Mouse (Mus musculus) liver, embryonic 14.5 days (tissue): ENCODE results near the gene Ranbp1. TPM values are rescaled to one million over a fixed set of nuclear protein-coding genes. Genes with fewer than 3 reads are reported as not detected.

Experiments
- ATAC-seq: fragments of 200-750 bp; cut with Nextera tagmentation; 2 replicates; pipeline ENCODE4 v1.8.0; 2017; ENCODE audit warnings: moderate number of reproducible peaks, mild to moderate bottlenecking, moderate library complexity; ENCODE audit not compliant: insufficient read depth
- DNase-seq, 3 experiments: peaks; one replicate each; pipeline ENCODE4 v3.0.0-alpha.2; 2012 to 2013; ENCODE audit warnings: low read depth in 3 of 3, low spot score in 3 of 3
- H3K27ac ChIP-seq: fragments of 300-500 bp; sonication (generic); 2 replicates; pipeline ENCODE4 v1.5.1; 2014; ENCODE audit warnings: moderate library complexity, mild to moderate bottlenecking, control low read depth, inconsistent platforms
- H3K27me3 ChIP-seq: fragments of 300-500 bp; sonication (generic); 2 replicates; pipeline ENCODE4 v1.6.1; 2014; ENCODE audit warnings: mild to moderate bottlenecking, low read length, moderate library complexity; ENCODE audit not compliant: control insufficient read depth, insufficient read depth
- H3K36me3 ChIP-seq: fragments of 300-500 bp; sonication (generic); replicated peaks from 2 replicates; pipeline ENCODE4 v1.6.1; 2014; ENCODE audit warnings: low read depth; ENCODE audit not compliant: control insufficient read depth, insufficient read depth
- H3K4me1 ChIP-seq, 2 experiments: fragments of 200-500 bp in 1 of 2; fragments of 300-500 bp in 1 of 2; sonication (generic) in 1 of 2; replicated peaks; 2 replicates each; pipeline ENCODE4 v1.6.1; 2012 to 2014; ENCODE audit warnings: antibody characterized with exemption in 1 of 2, inconsistent platforms in 1 of 2, low read length in 1 of 2; ENCODE audit not compliant: control insufficient read depth in 2 of 2, insufficient read depth in 2 of 2
- H3K4me2 ChIP-seq: fragments of 300-500 bp; sonication (generic); 2 replicates; pipeline ENCODE4 v1.6.1; 2014; ENCODE audit warnings: low read depth, mild to moderate bottlenecking, control low read depth, moderate library complexity
- H3K4me3 ChIP-seq, 2 experiments: fragments of 200-500 bp in 1 of 2; fragments of 300-500 bp in 1 of 2; sonication (generic) in 1 of 2; 2 replicates each; pipeline ENCODE4 v1.5.1; 2012 to 2014; ENCODE audit warnings: low read depth in 2 of 2, low read length in 2 of 2, mild to moderate bottlenecking in 2 of 2, control low read depth in 1 of 2, inconsistent platforms in 1 of 2, moderate library complexity in 1 of 2; ENCODE audit not compliant: insufficient read depth in 1 of 2
- H3K9ac ChIP-seq: fragments of 300-500 bp; sonication (generic); replicated peaks from 2 replicates; pipeline ENCODE4 v1.6.1; 2014; ENCODE audit warnings: mild to moderate bottlenecking, control low read depth, moderate library complexity
- H3K9me3 ChIP-seq: fragments of 300-500 bp; sonication (generic); 2 replicates; pipeline ENCODE4 v1.6.1; 2016; ENCODE audit warnings: low read length, mixed read lengths; ENCODE audit not compliant: control insufficient read depth
- CTCF ChIP-seq: IDR thresholded peaks from 2 replicates; pipeline ENCODE4 v1.5.1; 2016; ENCODE audit warnings: antibody characterized with exemption, low read depth, control low read depth
- EP300 ChIP-seq: IDR thresholded peaks from 2 replicates; pipeline ENCODE4 v1.6.1; 2016; ENCODE audit warnings: antibody characterized with exemption, low read depth
- WGBS: fragments of 180-500 bp; shearing (Covaris S2); extraction: QIAGEN DNeasy Blood & Tissue Kit; methylation state at CpG from one replicate; pipeline ENCODE4 v1.1.7; 2014; ENCODE audit not compliant: insufficient replicate concordance; 5-methylcytosine and 5-hydroxymethylcytosine counted together
- polyA plus RNA-seq, 2 experiments: library from polyadenylated mRNA; depleted of rRNA in 1 of 2; stranded (reverse) in 1 of 2; unstranded in 1 of 2; fragments of >200 nt; fragmentation: Nextera tagmentation in 1 of 2; extraction: Ambion mirVana in 1 of 2; gene quantifications; 2 replicates each; pipeline versions ENCODE4 v1.2.1 to v1.2.3; 2012 to 2014

Ranbp1 gene
- polyA plus RNA-seq, 2 experiments = 148 to 338 TPM

- TF ChIP-seq EP300 = no peak
- no peak for TF ChIP-seq CTCF
- no peaks in the 10 kb centered on the region for H3K4me1 ChIP-seq
- no peak for DNase-seq
- no peaks in the 10 kb centered on the region for H3K27me3 ChIP-seq
- no peak overlapping the region for H3K4me3 ChIP-seq
- H3K36me3 ChIP-seq = no peaks in the 10 kb centered on the region
- no peak overlapping the region for H3K9ac ChIP-seq
- no peak for ATAC-seq
- H3K4me2 ChIP-seq = no peak overlapping the region
- 45% methylated on average over 7 of the region's 7 CpGs for WGBS
- H3K9me3 ChIP-seq = no peaks in the 10 kb centered on the region
- no peak overlapping the region for H3K27ac ChIP-seq
These were observed 45.0 kb downstream of the Ranbp1 start for GRCm38 (mm10) chr16:18203430-18204091.

GRCm38 (mm10) chr16:18202061-18202460 is 46.5 kb downstream of the Ranbp1 start:
- 35% methylated on average over 1 of the region's 1 CpGs for whole genome bisulfite sequencing
- H3K27me3 ChIP-seq = no peaks in the 10 kb centered on the region
- ATAC-seq = no peak
- TF ChIP-seq CTCF (no peak), EP300 (no peak)
- H3K4me3 ChIP-seq = no peak overlapping the region
- H3K4me1 ChIP-seq = no peaks in the 10 kb centered on the region
- H3K36me3 ChIP-seq = no peaks in the 10 kb centered on the region
- no peak for DNase-seq
- no peak overlapping the region for H3K27ac ChIP-seq
- no peaks in the 10 kb centered on the region for H3K9me3 ChIP-seq
- H3K9ac ChIP-seq = no peak overlapping the region
- H3K4me2 ChIP-seq = no peak overlapping the region

- no peaks in the 10 kb centered on the region for H3K27me3 ChIP-seq
- ATAC-seq = no peak
- H3K9me3 ChIP-seq = no peaks in the 10 kb centered on the region
- H3K9ac ChIP-seq = no peak overlapping the region
- no peak overlapping the region for H3K4me3 ChIP-seq
- WGBS = 32% methylated on average over 1 of the region's 1 CpGs
- TF ChIP-seq CTCF (no peak), EP300 (no peak)
- no peak overlapping the region for H3K4me2 ChIP-seq
- DNase-seq = no peak
- no peaks in the 10 kb centered on the region for H3K4me1 ChIP-seq
- no peaks in the 10 kb centered on the region for H3K36me3 ChIP-seq
- no peak overlapping the region for H3K27ac ChIP-seq
These were observed 46.9 kb downstream of the Ranbp1 start for GRCm38 (mm10) chr16:18201620-18202019.

- Histone ChIP-seq H3K27me3 (no peaks in the 10 kb centered on the region), H3K27ac (no peak overlapping the region), H3K4me3 (no peak overlapping the region), H3K4me2 (no peak overlapping the region), H3K36me3 (no peaks in the 10 kb centered on the region), H3K9ac (no peak overlapping the region), H3K4me1 (no peaks in the 10 kb centered on the region), H3K9me3 (no peaks in the 10 kb centered on the region)
- TF ChIP-seq EP300 (no peak), CTCF (no peak)
- WGBS = 56% methylated on average over 2 of the region's 2 CpGs
- ATAC-seq = no peak
- DNase-seq = no peak
These were observed 48.5 kb downstream of the Ranbp1 start for GRCm38 (mm10) chr16:18200062-18200461.

GRCm38 (mm10) chr16:18198365-18199098 is 50.0 kb downstream of the Ranbp1 start:
- no peak overlapping the region for H3K4me3 ChIP-seq
- DNase-seq (no peak), ATAC-seq (no peak)
- H3K27me3 ChIP-seq = no peaks in the 10 kb centered on the region
- no peaks in the 10 kb centered on the region for H3K36me3 ChIP-seq
- no peaks in the 10 kb centered on the region for H3K9me3 ChIP-seq
- no peaks in the 10 kb centered on the region for H3K4me1 ChIP-seq
- H3K27ac ChIP-seq = no peak overlapping the region
- 67% methylated on average over 10 of the region's 10 CpGs for WGBS
- H3K4me2 ChIP-seq = no peak overlapping the region
- no peak overlapping the region for H3K9ac ChIP-seq
- no peak for TF ChIP-seq EP300
- TF ChIP-seq CTCF = no peak
